14 mouse cellular contexts compared by ENCODE assay signal in the genomic region with DNA sequence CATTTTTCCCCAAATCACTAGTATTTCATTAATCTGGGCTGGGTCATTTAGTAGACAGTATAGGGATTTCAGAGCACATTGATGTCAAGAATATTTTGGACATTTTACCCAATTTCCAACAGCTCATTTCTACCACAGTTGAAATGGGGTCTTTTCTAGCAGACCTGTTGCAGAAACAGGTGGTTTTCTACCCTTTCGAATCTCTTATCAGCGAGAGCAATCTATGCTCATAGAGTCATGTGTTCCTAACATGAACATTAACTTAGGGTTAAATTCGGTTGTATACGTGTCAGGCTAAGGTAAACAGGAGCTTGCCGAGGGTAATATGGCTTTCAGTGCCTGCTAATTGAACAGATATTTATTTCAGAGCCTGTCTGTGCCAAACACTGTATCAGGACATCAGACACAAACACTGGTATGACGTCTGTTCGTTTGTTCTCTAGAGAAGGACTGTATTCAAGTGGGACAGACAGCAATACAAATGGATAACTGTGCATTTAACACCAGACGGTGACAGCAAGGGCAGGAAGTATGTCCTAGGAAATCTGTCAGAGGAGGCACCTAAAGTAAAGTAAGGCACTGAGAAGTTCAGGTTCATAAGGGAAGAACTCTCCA. TPM values are rescaled to one million over a fixed set of nuclear protein-coding genes. Genes with fewer than 3 reads are reported as not detected.
"Had no signal": no experiment of that assay in that cellular context is flagged by ENCODE, and none has a peak within 500 bp of the region (broad histone marks: within the 10 kb centered on the region; RNA-seq: fewer than 3 reads in every experiment).

No protein-coding gene starts in this region.

- H3K9me3 ChIP-seq: intestine, embryonic 15.5 days; limb, embryonic 13.5 days; midbrain, embryonic 12.5 days; neural tube, embryonic 12.5 days had no signal

- H3K9ac ChIP-seq: intestine, embryonic 15.5 days; limb, embryonic 13.5 days; liver, embryonic 14.5 days; midbrain, embryonic 12.5 days; neural tube, embryonic 12.5 days had no signal

- H3K27me3 ChIP-seq: intestine, embryonic 15.5 days; limb, embryonic 13.5 days; midbrain, embryonic 12.5 days; neural tube, embryonic 12.5 days had no signal

- DNase-seq: kidney, adult 18-20 months; kidney, postnatal 10 days; left cerebral cortex, postnatal 4 days; lung, adult 18-20 months; retina, postnatal 1 day; right cerebral cortex, postnatal 4 days; spleen, adult 18-20 months had no signal

- ATAC-seq: intestine, embryonic 15.5 days; midbrain, embryonic 16.5 days had no signal

- H3K27ac ChIP-seq: intestine, embryonic 15.5 days; limb, embryonic 13.5 days; liver, embryonic 14.5 days; midbrain, embryonic 12.5 days; neural tube, embryonic 12.5 days had no signal

- H3K36me3 ChIP-seq: intestine, embryonic 15.5 days; limb, embryonic 13.5 days; midbrain, embryonic 12.5 days; neural tube, embryonic 12.5 days had no signal

- H3K4me1 ChIP-seq: intestine, embryonic 15.5 days; limb, embryonic 13.5 days; midbrain, embryonic 12.5 days; neural tube, embryonic 12.5 days had no signal

- H3K4me3 ChIP-seq: intestine, embryonic 15.5 days; limb, embryonic 13.5 days; midbrain, embryonic 12.5 days; neural tube, embryonic 12.5 days had no signal

RNA-seq across cellular contexts. Expression of a gene that starts 5.3 kb away (rescaled TPM):
- polyA plus RNA-seq: liver, adult 2 months had no signal
